Mouse (Mus musculus) gonadal fat pad, adult 2 months (tissue): ENCODE results near the gene Wdr77. TPM values are rescaled to one million over a fixed set of nuclear protein-coding genes. Genes with fewer than 3 reads are reported as not detected.
"Not testable (repeated sequence)": the region's sequence is repeated elsewhere in the genome, so short reads cannot be mapped to it uniquely, and the experiment has no call there.

Experiments used
- DNase-seq: peaks from one replicate; pipeline ENCODE4 v3.0.0-alpha.2; 2012; ENCODE audit warnings: low read depth
- polyA plus RNA-seq: library from polyadenylated mRNA; depleted of rRNA; stranded (reverse); fragments of >200 nt; gene quantifications from 2 replicates; pipeline ENCODE4 v1.2.3, GENCODE M21; 2012; rRNA removed

The Wdr77 gene
- polyA plus RNA-seq, 1 experiment, result 37.7 TPM

GRCm38 (mm10) chr3:105951348-105951747 is 7.8 kb upstream of the Wdr77 start:
- no peak for DNase-seq

GRCm38 (mm10) chr3:105957235-105957634 is 1.9 kb upstream of the Wdr77 start:
- no peak for DNase-seq

GRCm38 (mm10) chr3:105958204-105958603 is 965 bp upstream of the Wdr77 start:
- DNase-seq, result no peak

DNA sequence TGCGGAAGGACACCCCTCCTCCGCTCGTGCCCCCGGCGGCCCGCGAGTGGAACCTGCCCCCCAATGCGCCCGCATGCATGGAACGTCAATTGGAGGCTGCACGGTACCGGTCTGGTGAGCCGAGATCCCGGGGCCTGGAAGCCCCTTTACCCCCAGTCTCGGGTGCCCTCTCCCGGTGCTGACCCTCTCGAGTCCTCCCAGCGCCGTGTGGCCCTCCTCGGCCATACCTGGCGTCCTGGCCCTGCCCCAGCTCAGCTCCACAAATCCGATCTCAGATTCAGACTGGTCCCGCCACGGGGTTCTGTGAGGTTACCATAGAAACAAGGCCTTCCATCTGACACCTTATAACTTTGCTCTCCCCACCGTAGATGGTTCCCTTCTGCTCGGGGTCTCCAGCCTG is 416 bp downstream of the Wdr77 start:
- no peak for DNase-seq

DNA sequence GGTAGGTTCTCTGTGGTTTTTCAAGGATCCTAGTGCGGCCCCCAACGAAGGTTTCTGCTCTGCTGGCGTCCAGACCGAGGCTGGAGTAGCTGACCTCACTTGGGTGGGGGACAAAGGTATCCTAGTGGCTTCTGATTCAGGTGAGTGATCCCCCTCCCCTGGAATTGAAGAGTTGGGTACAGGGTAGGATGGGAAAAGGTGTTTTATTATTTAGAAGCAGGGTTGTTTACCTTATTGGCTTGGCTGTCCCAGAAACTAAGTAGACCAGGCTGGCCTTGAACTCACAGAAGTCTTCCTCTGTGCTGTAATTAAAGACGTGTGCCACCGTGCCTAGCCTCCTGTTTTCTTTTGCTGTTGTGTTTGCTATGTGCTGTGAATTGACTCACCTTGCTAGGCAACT is 830 bp downstream of the Wdr77 start, which contains the start of gene Atp5f1:
Atp5f1 (minus strand) TSS at position 101 of the 400 bp plus-strand sequence.
- no peak for DNase-seq

DNA sequence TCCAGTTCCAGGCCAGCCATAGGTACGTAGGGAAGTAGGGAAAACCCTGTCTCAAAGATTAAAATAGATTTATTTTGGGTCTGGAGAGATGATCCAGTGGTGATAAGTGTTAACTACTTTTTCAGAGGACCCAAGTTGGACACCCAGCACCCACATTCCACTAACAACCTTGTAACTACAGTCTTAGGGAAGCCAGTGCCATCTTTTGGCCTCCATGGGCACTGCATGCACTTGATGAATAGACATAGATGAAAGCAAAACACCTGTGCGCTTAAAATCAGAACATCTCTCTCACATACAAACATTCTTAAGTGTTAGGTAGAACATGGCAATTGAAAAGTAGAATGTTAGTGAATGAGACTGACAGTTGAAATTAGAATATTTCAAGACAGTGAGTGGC is 1.5 kb downstream of the Wdr77 start:
- DNase-seq, result no peak

GRCm38 (mm10) chr3:105971831-105972446 is 12.8 kb downstream of the Wdr77 start:
- DNase-seq, result no peak

- no peak for DNase-seq
These were observed 14.2 kb downstream of the Wdr77 start, which contains the start of gene Ovgp1 for GRCm38 (mm10) chr3:105973411-105973810. Ovgp1 (plus strand) TSS chr3:105973711.

DNA sequence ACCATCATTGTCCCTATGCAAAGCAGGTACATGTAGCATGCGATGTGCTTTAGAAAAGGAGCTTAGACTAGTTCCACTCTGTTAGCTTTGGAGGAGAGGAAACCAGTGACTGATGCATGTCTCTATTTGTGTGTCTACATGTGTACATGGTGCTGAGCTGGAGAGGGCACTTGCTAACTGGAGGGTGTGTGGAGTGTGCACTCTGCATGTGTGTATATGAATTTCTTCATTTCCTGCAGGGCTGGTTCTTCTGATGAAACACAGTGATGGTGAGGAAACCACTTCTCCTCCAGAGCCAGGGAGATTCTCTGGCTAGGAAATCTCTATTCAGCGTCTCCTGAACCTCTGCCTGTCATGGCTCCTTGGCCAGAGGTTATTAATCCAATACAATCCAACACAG is 15.0 kb downstream of the Wdr77 start:
- DNase-seq, result no peak

DNA sequence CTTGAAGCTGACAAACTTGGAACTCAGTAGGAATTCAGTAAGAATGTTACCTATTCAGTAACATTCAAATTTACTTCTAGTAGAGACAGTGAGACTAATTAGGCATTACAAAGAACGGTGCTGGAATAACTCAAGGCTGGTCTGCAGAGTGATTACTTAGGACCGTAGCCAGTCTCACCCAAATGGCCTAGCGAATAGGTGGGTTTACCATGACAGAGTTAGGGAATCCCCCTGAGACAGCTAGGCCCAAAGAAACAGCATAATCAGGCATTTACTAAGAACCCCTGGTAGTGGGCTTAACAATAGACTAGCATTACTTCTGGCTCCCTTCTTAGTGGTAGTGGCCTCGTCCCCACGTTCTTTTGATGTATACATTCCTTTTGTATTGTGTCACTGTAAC is 30.4 kb downstream of the Wdr77 start:
- DNase-seq, result not testable (repeated sequence)

- no peak for DNase-seq
These were observed 32.6 kb downstream of the Wdr77 start for GRCm38 (mm10) chr3:105991653-105992283.

GRCm38 (mm10) chr3:105994730-105995129 is 35.6 kb downstream of the Wdr77 start:
- no peak for DNase-seq

GRCm38 (mm10) chr3:106000707-106001375 is 41.7 kb downstream of the Wdr77 start:
- DNase-seq, result no peak

DNA sequence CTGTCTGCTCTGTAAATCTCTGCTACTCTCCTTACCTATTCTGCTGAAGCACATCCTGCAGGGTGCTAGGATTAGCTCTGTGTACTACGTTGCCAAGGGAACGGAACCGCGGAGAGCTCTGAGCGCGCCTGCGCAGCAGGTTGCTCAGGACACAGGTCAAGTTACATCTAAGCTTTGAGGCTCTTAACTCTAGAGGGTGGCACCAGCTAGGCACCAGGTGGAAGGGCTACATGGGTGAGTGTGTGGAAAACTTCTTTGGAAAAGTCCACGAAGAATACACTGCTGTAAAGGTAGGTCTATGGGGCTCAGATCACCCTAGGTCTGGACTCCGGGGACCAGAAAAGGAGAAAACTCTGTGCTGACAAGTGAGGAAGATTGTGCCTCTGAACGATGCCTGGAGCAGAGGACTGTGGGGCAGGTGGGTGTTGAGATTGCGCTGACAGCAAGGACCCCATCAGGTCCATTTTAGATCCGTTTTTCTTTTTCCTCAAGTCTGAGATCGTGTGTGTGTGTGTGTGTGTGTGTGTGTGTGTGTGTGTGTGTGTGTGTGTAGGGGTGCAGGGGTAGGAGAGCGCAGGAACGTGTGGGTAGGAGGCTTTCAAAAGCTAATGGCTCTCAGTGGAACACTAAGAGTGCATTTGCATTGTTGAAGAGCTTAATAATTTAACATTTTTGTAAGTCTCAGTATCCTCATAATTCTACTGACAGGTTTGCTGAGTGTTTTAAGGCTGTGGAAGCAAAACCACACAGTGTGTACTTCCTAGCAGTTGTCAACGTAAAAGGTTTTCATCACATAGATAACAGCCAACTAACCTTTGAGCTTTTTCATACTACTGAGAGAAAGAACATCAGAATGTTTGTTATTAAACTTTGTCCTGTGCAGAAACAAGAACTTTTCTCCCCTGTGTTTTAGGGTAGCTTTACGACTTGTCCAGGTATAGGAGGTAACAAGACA is 42.5 kb downstream of the Wdr77 start:
- no peak for DNase-seq

GRCm38 (mm10) chr3:106003360-106003759 is 44.2 kb downstream of the Wdr77 start:
- not testable (repeated sequence) for DNase-seq

GRCm38 (mm10) chr3:106014546-106014945 is 55.4 kb downstream of the Wdr77 start, which contains the start of gene Pifo:
Pifo (minus strand) TSS chr3:106014646.
- no peak for DNase-seq

Other genes starting within 250 kb of the Wdr77 start
- gene Rap1a, start 158.0 kb upstream of the Wdr77 start, polyA plus RNA-seq, result 13.0 and 16.8 TPM in 2 replicates
- gene Adora3, start 88.5 kb upstream of the Wdr77 start, polyA plus RNA-seq, result 0.20 and 0.45 TPM in 2 replicates
- 0.88 and 1.6 TPM in 2 replicates for gene Tmigd3, start 88.5 kb upstream of the Wdr77 start, polyA plus RNA-seq
- 0.63 and 0.84 TPM in 2 replicates for gene I830077J02Rik, start 26.7 kb upstream of the Wdr77 start, polyA plus RNA-seq
- gene Atp5f1, start 730 bp downstream of the Wdr77 start, polyA plus RNA-seq, result 112 and 124 TPM in 2 replicates
- gene Ovgp1, start 14.3 kb downstream of the Wdr77 start, polyA plus RNA-seq, result 1.4 and 1.5 TPM in 2 replicates
- gene Pifo, start 55.3 kb downstream of the Wdr77 start, polyA plus RNA-seq, result 0.92 and 2.3 TPM in 2 replicates
- gene Chil5, start 73.4 kb downstream of the Wdr77 start, polyA plus RNA-seq, result 0.27 TPM in 1 of 2 replicates, not detected in the other
- gene Chia1, start 153.9 kb downstream of the Wdr77 start, polyA plus RNA-seq, result 0.62 and 0.76 TPM in 2 replicates
- 0.22 and 0.41 TPM in 2 replicates for gene Chil3, start 208.2 kb downstream of the Wdr77 start, polyA plus RNA-seq